Mouse (Mus musculus) ES-Bruce4 (cell line): Measurements from ENCODE around the gene Erc2.

ENCODE experiments used
- CTCF ChIP-seq: IDR thresholded peaks from one replicate; pipeline ENCODE4 v1.8.1; 2011; ENCODE audit warnings: low read depth, low read length
- POLR2A ChIP-seq: IDR thresholded peaks from one replicate; pipeline ENCODE4 v1.8.1; 2011; ENCODE audit warnings: low read length; ENCODE audit not compliant: insufficient read depth

GRCm38 (mm10) chr14:27818986-27819385, 196.8 kb downstream of the Erc2 start:
- no peak for TF ChIP-seq CTCF
- no peak for TF ChIP-seq POLR2A
